Mouse (Mus musculus) heart, postnatal 0 days (tissue): ENCODE data around the gene Capn8. TPM values are rescaled to one million over a fixed set of nuclear protein-coding genes. Genes with fewer than 3 reads are reported as not detected.

Experiments
- ATAC-seq: fragments of 200-750 bp; cut with Nextera tagmentation; 2 replicates; pipeline ENCODE4 v1.8.0; 2017; ENCODE audit warnings: low read depth, moderate number of reproducible peaks, moderate library complexity; ENCODE audit not compliant: insufficient read depth
- DNase-seq: peaks from one replicate; pipeline ENCODE4 v3.0.0-alpha.2; 2016; ENCODE audit warnings: low spot score
- H3K27ac ChIP-seq: fragments of 300-500 bp; sonication (generic); 2 replicates; pipeline ENCODE4 v1.5.1; 2014; ENCODE audit warnings: low read depth, mild to moderate bottlenecking
- H3K27me3 ChIP-seq: fragments of 300-500 bp; sonication (generic); 2 replicates; pipeline ENCODE4 v1.6.1; 2014; ENCODE audit warnings: low read length, mixed read lengths; ENCODE audit not compliant: control insufficient read depth, insufficient read depth
- H3K36me3 ChIP-seq: fragments of 300-500 bp; sonication (generic); replicated peaks from 2 replicates; pipeline ENCODE4 v1.6.1; 2014; ENCODE audit warnings: low read length, mixed read lengths; ENCODE audit not compliant: control insufficient read depth, insufficient read depth
- H3K4me1 ChIP-seq: fragments of 300-500 bp; sonication (generic); 2 replicates; pipeline ENCODE4 v1.6.1; 2014; ENCODE audit warnings: antibody characterized with exemption; ENCODE audit not compliant: control insufficient read depth, insufficient read depth
- H3K4me2 ChIP-seq: fragments of 300-500 bp; sonication (generic); 2 replicates; pipeline ENCODE4 v1.6.1; 2014; ENCODE audit warnings: low read depth, mild to moderate bottlenecking, low read length, moderate library complexity
- H3K4me3 ChIP-seq: fragments of 300-500 bp; sonication (generic); 2 replicates; pipeline ENCODE4 v1.5.1; 2014; ENCODE audit warnings: low read depth, low read length
- H3K9ac ChIP-seq: fragments of 300-500 bp; sonication (generic); replicated peaks from 2 replicates; pipeline ENCODE4 v1.6.1; 2014; ENCODE audit warnings: low read depth, low read length, mixed read lengths
- H3K9me3 ChIP-seq: fragments of 300-500 bp; sonication (generic); replicated peaks from 2 replicates; pipeline ENCODE4 v1.6.1; 2016; ENCODE audit warnings: low read length; ENCODE audit not compliant: control insufficient read depth
- CTCF ChIP-seq: IDR thresholded peaks from 2 replicates; pipeline ENCODE4 v1.5.1; 2016; ENCODE audit warnings: antibody characterized with exemption, control low read depth, low read depth
- EP300 ChIP-seq: IDR thresholded peaks from 2 replicates; pipeline ENCODE4 v1.6.1; 2016; ENCODE audit warnings: antibody characterized with exemption, low read depth
- WGBS: fragments of 180-500 bp; shearing (Covaris S2); extraction: QIAGEN DNeasy Blood & Tissue Kit; methylation state at CpG from one replicate; pipeline ENCODE4 v1.1.7; 2014; 5-methylcytosine and 5-hydroxymethylcytosine counted together
- polyA plus RNA-seq: library from polyadenylated mRNA; unstranded; fragments of >200 nt; fragmentation: Nextera tagmentation; extraction: Ambion mirVana; gene quantifications from 2 replicates; pipeline ENCODE4 v1.2.1, GENCODE M21; 2015
- total RNA-seq: library from RNA; depleted of rRNA; stranded (reverse); fragments of >200 nt; gene quantifications from 2 replicates; pipeline ENCODE4 v1.2.3, GENCODE M21; 2014; ENCODE audit warnings: low replicate concordance

Capn8 gene
- total and polyA plus RNA-seq, 2 experiments from 2014 or later = not detected

DNA sequence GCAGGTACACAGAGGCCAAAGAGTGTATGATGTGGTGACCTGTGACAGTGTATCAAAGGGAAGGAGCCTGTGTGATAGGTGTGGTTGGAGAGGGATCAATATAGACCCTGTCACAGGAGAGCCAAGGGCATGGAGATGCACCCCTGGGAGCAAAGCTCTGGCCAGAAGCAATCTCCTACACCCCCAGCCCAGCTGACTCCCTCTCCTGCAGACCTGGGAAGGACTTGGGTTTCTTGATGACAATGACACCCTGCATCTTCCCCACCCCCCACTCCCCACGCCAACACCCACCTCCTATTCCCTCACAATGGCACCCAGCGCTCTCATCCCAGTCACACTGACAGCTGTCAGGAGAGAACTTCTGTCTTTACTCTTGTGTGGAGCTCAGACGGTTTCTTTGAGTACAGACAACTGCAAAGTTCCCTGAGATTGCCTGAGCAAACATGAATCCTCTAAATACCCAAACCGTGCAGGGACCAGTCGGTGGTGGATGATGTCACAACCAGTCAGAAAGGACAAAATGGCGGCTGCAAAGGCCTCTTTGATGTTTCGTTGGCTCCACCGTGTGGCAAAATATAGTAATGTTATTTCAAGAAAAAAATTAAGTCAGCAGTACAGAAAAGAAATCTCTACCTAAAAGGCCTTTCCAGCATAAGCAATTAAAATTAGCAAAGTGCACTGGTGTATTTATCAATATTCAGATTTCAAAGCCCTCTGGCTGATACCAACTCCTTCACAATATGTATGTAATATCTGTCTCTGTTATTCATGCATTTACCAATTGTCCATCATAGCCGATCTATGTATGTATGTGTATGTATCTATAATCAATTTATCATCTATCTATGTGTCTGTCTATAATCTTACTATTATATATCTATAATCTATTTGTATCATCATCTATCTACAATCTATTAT is 25.5 kb upstream of the Capn8 start:
- WGBS = 20% methylated on average over 9 of the region's 9 CpGs
- Histone ChIP-seq H3K4me1 (no peaks in the 10 kb centered on the region), H3K27me3 (no peaks in the 10 kb centered on the region), H3K9ac (peak overlapping the region; percentile 39; the same call in 1 of the 2 replicates), H3K4me2 (peak overlapping the region; percentile 70), H3K36me3 (no peaks in the 10 kb centered on the region), H3K4me3 (peak overlapping the region; percentile 40), H3K9me3 (no peaks in the 10 kb centered on the region), H3K27ac (no peak overlapping the region)
- ATAC-seq (peak; percentile 84), DNase-seq (peak; percentile 91)
- TF ChIP-seq CTCF (peak; percentile 74), EP300 (no peak; the same call in 1 of the 2 replicates)

DNA sequence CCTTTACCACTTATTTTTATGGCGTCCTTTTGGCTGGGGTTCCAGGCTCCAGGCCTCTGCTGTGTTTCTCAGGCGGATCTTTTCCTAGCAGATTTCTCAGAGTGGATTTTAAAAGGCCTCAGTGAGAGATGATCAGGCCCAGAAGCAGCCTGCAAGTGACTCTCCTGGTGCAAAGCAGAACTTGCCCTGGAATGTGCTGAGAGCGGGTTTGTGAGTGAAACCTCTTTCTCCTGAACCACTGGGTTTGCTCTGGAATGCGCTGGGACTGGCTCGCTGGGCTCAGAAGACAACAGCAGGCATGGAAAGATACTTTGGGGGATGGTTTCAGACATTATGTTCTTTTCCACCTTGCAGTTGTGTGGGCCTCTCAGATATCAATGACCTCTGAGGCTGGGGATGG is 22.7 kb upstream of the Capn8 start:
- no peak for TF ChIP-seq EP300
- TF ChIP-seq CTCF = no peak
- Histone ChIP-seq H3K27me3 (no peaks in the 10 kb centered on the region), H3K27ac (no peak overlapping the region), H3K36me3 (no peaks in the 10 kb centered on the region), H3K4me1 (no peaks in the 10 kb centered on the region), H3K9me3 (no peaks in the 10 kb centered on the region), H3K4me3 (no peak overlapping the region), H3K4me2 (no peak overlapping the region), H3K9ac (no peak overlapping the region)
- WGBS = 54% methylated on average over 5 of the region's 5 CpGs
- no peak for ATAC-seq
- DNase-seq = no peak

DNA sequence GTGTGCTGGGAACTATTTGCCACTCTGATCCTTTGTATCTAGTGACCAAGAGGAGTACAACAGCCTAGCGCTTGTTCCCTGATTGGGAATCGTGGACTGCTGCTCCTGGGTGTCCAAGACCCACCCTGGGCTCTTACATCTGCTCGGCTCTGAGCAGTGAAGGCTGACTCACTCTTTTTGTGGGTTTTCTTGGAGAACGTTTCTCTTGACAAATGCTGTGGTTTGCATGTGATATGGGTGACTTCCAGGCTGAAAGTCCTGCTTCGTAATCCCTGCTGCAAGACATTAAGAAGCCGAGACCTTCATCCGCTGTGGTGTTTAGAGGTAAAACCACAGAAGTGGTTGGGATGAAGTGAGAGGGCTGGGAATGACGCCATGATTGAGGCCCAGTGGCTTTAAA is 21.7 kb upstream of the Capn8 start:
- Histone ChIP-seq H3K4me2 (no peak overlapping the region), H3K36me3 (no peaks in the 10 kb centered on the region), H3K4me1 (no peaks in the 10 kb centered on the region), H3K9ac (no peak overlapping the region), H3K9me3 (no peaks in the 10 kb centered on the region), H3K27me3 (no peaks in the 10 kb centered on the region), H3K27ac (no peak overlapping the region), H3K4me3 (no peak overlapping the region)
- no peak for ATAC-seq
- DNase-seq = no peak
- TF ChIP-seq CTCF (no peak), EP300 (no peak)
- WGBS = 77% methylated on average over 8 of the region's 8 CpGs

DNA sequence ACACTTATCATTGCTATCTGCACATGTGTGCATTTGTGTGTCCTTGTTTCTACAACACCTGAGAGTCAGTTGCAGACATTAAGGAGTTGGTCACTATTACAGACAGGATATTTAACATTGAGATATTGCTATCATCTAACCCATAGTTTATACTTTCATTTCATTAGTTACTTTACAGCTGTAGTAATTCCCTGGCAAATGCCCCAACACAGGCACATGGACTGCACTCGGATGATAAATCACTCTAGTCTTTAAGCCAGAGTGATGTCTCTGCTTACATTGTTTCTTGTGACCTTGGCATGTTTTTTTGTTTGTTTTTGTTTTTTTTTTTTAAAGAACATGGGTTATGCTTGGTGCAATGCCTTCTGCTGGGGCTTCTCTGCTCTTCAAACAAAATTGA is 20.9 kb upstream of the Capn8 start:
- Histone ChIP-seq H3K4me3 (no peak overlapping the region), H3K27me3 (no peaks in the 10 kb centered on the region), H3K9ac (no peak overlapping the region), H3K27ac (no peak overlapping the region), H3K9me3 (no peaks in the 10 kb centered on the region), H3K36me3 (no peaks in the 10 kb centered on the region), H3K4me1 (no peaks in the 10 kb centered on the region), H3K4me2 (no peak overlapping the region)
- ATAC-seq (no peak), DNase-seq (no peak)
- TF ChIP-seq EP300 (no peak), CTCF (no peak)
- WGBS = 50% methylated on average over 1 of the region's 1 CpGs

DNA sequence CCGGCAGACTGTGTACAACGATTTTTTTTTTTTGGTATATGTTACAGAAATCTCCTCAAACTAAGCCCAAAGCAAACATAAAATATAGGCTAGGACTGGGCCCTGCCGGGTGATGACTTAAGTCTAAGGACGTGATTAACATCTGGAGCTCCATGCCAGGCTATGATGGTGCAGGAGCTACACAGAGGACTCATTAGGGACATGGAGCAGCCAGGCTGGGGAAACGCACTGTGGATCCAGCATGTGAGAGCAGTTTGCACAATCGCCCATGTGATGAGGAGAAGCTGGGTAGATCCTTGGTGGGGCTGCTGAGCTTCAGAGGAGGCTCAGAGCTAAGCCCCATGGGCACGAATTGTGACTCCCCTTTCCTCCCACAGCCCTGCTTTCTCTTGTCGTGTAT is 14.0 kb upstream of the Capn8 start:
- H3K9me3 ChIP-seq = no peaks in the 10 kb centered on the region
- H3K9ac ChIP-seq = no peak overlapping the region
- H3K4me1 ChIP-seq = no peaks in the 10 kb centered on the region
- H3K36me3 ChIP-seq = no peaks in the 10 kb centered on the region
- 75% methylated on average over 8 of the region's 8 CpGs for WGBS
- no peak overlapping the region for H3K27ac ChIP-seq
- no peak overlapping the region for H3K4me3 ChIP-seq
- ATAC-seq (no peak), DNase-seq (no peak)
- no peak overlapping the region for H3K4me2 ChIP-seq
- no peak for TF ChIP-seq EP300
- no peaks in the 10 kb centered on the region for H3K27me3 ChIP-seq
